Comparison of ENCODE assay signal across 12 mouse cellular contexts in the genomic region with DNA sequence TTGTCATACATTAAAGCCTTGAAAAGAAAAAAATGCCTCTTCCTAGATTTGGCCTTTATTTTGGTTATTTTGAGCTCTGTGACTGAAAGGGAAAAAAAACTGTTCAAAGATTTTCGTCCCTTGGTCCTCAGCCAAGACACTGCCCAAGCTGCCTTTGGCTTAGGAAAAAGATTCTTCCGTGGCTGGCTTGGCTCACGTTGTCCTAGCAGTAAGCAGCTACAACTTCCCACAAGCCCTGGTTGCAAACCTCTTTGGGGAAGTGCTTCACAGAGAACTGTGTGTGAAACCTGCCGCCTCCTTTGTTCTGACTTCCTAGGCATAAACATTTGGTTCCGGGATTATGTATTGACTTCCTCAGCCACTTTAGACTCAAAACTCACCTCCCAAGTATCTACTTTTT. TPM values are rescaled to one million over a fixed set of nuclear protein-coding genes. Genes with fewer than 3 reads are reported as not detected.
A peak's percentile ranks its signal among the peaks of the same experiment; 100 is the strongest.
DNase-seq lines count a peak whose midpoint lies in the region; ATAC-seq and TF ChIP-seq lines count a peak whose summit lies in the region.
"Had no signal": no experiment of that assay in that cellular context is flagged by ENCODE, and none has a peak within 500 bp of the region (broad histone marks: within the 10 kb centered on the region; RNA-seq: fewer than 3 reads in every experiment).

No protein-coding gene starts in this region.

- TF ChIP-seq CTCF in left cerebral cortex, adult 2 months (IDR thresholded peaks at IDR 0.05): no peak

- DNase-seq in adrenal gland, adult (ENCODE audit: inconsistent age in 2 of 2, low spot score in 1 of 2): peak; percentile 47 to 78
- no peak for DNase-seq in adrenal gland, postnatal 4 days (ENCODE audit: low spot score in 2 of 2)
- DNase-seq in left cerebral cortex, postnatal 25 days (ENCODE audit: low spot score in 2 of 2): peak; percentile 19 to 20
- DNase-seq in left cerebral cortex, adult 2 months (ENCODE audit: extremely low spot score in 1 of 2, low spot score in 2 of 2): no peak
- DNase-seq in heart, postnatal 10 days: peak; percentile 15 to 19
- no peak for DNase-seq in thymus, postnatal 4 days
- no peak for DNase-seq in ovary, adult 18-20 months (ENCODE audit: low spot score)
- DNase-seq: layer of hippocampus, postnatal 36 days had no signal

- intact Hi-C loops in left cerebral cortex, postnatal 25 days (cut with DNase I): loop anchor here (10.0 kb wide), 1 partner anchor 322 kb away; a partner anchor contains a TSS
- intact Hi-C loops in left cerebral cortex, adult 2 months (cut with DNase I): no loop called here
- intact Hi-C loops in heart, postnatal 10 days (cut with DNase I): loop anchor here (2.0 to 10.0 kb wide), 2 partner anchors 54 to 298 kb away; no protein-coding TSS in a partner anchor

- peak; percentile 55 for ATAC-seq in megakaryocyte progenitor cell, adult 5-6 weeks (replicated peaks; ENCODE audit: poor library complexity)

- no peak overlapping the region for H3K4me3 ChIP-seq in left cerebral cortex, adult 2 months
- H3K4me3 ChIP-seq: embryonic facial prominence, embryonic 15.5 days; heart, embryonic 15.5 days; megakaryocyte, embryonic 14.5 days had no signal

- H3K27ac ChIP-seq in left cerebral cortex, adult 2 months: no peak overlapping the region
- H3K27ac ChIP-seq: embryonic facial prominence, embryonic 15.5 days; heart, embryonic 15.5 days had no signal

RNA-seq across cellular contexts. Expression of a gene that starts 1.4 kb away (rescaled TPM):
- total RNA-seq in adrenal gland, postnatal 4 days (2021): 1 to 10 TPM; 1.1 to 1.2 TPM
- total RNA-seq in left cerebral cortex, postnatal 25 days (2021): under 1 TPM in 1 of 2 experiments, not detected in 1; 0.16 TPM
- total RNA-seq in left cerebral cortex, adult 2 months (2021): not detected
- not detected for total RNA-seq in heart, postnatal 10 days (2021)
- total RNA-seq in megakaryocyte progenitor cell, adult 5-6 weeks (2015): 1.9 TPM in 1 of 2 replicates, not detected in the other
- 2.0 TPM in 1 of 2 replicates, not detected in the other for total RNA-seq in megakaryocyte progenitor cell, adult 5-6 weeks (2017)
- total RNA-seq: layer of hippocampus, postnatal 36 days had no signal

RNA-seq across cellular contexts. Expression of a gene that starts 6.4 kb away (rescaled TPM):
- total RNA-seq in adrenal gland, postnatal 4 days (2021): 10 to 100 TPM; 14.4 to 16.4 TPM
- 1 to 10 TPM; 8.0 TPM for total RNA-seq in left cerebral cortex, postnatal 25 days (2021)
- 1 to 10 TPM; 8.8 to 9.3 TPM for total RNA-seq in left cerebral cortex, adult 2 months (2021)
- 1 to 10 TPM; 5.0 to 5.9 TPM for total RNA-seq in heart, postnatal 10 days (2021)
- 17.5 and 20.7 TPM in 2 replicates for total RNA-seq in megakaryocyte progenitor cell, adult 5-6 weeks (2015)
- 15.5 and 18.7 TPM in 2 replicates for total RNA-seq in megakaryocyte progenitor cell, adult 5-6 weeks (2017)

RNA-seq across cellular contexts. Expression of a gene that starts 15.5 kb away (rescaled TPM):
- total RNA-seq in adrenal gland, postnatal 4 days (2021): 1 to 10 TPM in 1 of 2 experiments, not detected in 1; 1.7 TPM
- total RNA-seq in left cerebral cortex, postnatal 25 days (2021): not detected
- not detected for total RNA-seq in left cerebral cortex, adult 2 months (2021)
- not detected for total RNA-seq in heart, postnatal 10 days (2021)
- total RNA-seq in megakaryocyte progenitor cell, adult 5-6 weeks (2015): not detected in 2 replicates
- total RNA-seq in megakaryocyte progenitor cell, adult 5-6 weeks (2017): not detected in 2 replicates
- total RNA-seq: layer of hippocampus, postnatal 36 days had no signal

RNA-seq across cellular contexts. Expression of a gene that starts 25.9 kb away (rescaled TPM):
- total RNA-seq in adrenal gland, postnatal 4 days (2021): not detected
- total RNA-seq in left cerebral cortex, postnatal 25 days (2021): not detected
- not detected for total RNA-seq in left cerebral cortex, adult 2 months (2021)
- total RNA-seq in heart, postnatal 10 days (2021): not detected
- not detected in 2 replicates for total RNA-seq in megakaryocyte progenitor cell, adult 5-6 weeks (2015)
- not detected in 2 replicates for total RNA-seq in megakaryocyte progenitor cell, adult 5-6 weeks (2017)
- total RNA-seq: layer of hippocampus, postnatal 36 days had no signal

RNA-seq across cellular contexts. Expression of a gene that starts 34.7 kb away (rescaled TPM):
- not detected for total RNA-seq in adrenal gland, postnatal 4 days (2021)
- total RNA-seq in left cerebral cortex, postnatal 25 days (2021): not detected
- total RNA-seq in left cerebral cortex, adult 2 months (2021): not detected
- not detected for total RNA-seq in heart, postnatal 10 days (2021)
- not detected in 2 replicates for total RNA-seq in megakaryocyte progenitor cell, adult 5-6 weeks (2015)
- total RNA-seq in megakaryocyte progenitor cell, adult 5-6 weeks (2017): not detected in 2 replicates
- total RNA-seq: layer of hippocampus, postnatal 36 days had no signal

Comparison
In these comparisons a context has a peak if more than half of its experiments do, and no peak if none do; other contexts are left out.
1. DNase-seq: peak in adrenal gland, adult (2 of 2), left cerebral cortex, postnatal 25 days (2 of 2) and heart, postnatal 10 days (2 of 2); none in adrenal gland, postnatal 4 days (0 of 2), left cerebral cortex, adult 2 months (0 of 2), thymus, postnatal 4 days (single experiment) and ovary, adult 18-20 months (single experiment).